Mouse (Mus musculus) spleen, postnatal 14 days (tissue): ENCODE data around the gene Prkcq.

Experiments
- DNase-seq, 2 experiments: peaks; one replicate each; pipeline ENCODE4 v3.0.0; 2021 to 2022; ENCODE audit warnings: low spot score in 2 of 2

Prkcq gene

DNA sequence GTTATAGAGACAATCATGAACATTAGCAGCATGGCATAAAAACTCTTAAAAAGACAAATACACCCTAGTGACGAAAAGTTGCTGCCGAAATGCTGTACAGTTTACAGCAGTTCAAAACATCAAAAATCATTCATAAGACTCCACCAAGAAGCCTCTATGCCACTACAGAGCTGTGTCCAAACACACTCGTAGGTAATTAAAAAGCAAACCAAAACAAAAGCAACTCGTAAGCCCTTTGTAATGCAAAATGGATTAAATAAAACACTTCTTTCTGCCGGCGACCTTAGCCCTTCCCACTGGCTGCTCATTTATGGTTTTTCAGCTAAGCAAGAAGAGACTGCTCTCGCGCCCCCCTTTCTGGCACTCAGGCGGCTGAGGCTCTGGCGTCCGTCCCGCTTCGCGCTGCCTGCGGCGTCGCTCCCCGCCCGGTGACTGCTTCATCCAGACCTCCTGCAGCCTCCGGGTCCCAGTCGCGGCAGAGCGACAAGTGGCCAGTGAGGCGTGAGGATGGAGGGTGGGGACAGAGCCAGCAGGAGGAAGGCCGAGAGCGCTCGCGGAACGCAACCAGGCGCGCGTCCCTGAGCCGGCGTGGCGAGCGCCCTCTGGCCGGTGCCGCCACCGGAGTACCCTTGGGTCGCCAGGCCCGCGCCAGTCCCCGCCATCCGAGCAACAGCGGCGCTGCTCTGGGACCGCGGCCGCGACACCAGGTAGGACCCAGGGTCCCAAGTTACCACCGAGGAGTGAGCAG, at the start of gene Prkcq:
Gene Prkcq (plus strand): TSS at position 355 of the 748 bp plus-strand sequence.
- DNase-seq: peak; percentile 14 to 33

DNA sequence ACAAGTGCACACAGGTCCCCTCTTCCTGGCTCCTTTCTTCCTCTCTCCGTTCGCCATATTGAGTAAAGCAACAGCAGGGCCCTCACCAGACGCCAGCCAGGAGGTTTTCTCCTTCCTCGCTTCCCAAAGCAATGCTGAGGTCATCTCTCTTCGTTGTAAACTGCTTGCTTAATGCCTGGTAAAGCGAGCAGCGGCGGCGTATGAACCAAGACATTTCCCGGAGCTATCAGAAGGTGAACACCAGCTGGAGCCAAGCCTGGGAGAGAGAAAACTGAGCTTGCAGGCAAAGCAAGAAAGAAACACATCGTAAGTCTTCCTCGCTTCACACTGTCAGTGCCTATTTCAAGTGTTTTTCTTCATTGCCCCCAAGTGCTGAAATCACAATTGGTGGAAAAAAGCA, 41.0 kb upstream of the Prkcq start:
- DNase-seq: no peak

DNA sequence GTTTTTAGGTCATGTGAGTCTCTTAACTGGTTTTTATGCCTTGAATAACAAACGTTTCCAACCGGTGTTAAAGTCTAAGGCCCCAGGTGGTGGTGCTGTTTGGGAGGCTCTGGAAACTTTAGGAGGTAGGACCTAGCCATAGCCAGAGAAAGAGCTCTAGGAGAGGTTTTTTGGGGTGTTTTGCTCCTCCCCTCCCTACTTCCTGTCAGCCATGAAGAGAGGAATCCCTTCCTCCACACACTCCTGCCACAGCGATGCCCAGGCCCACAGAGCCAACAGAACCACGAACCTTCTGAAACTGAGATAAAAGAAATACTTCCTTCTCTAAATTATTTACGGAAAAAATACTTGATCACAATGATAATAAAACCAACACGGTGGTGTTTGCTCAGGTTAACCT, 36.2 kb upstream of the Prkcq start:
- DNase-seq: no peak

DNA sequence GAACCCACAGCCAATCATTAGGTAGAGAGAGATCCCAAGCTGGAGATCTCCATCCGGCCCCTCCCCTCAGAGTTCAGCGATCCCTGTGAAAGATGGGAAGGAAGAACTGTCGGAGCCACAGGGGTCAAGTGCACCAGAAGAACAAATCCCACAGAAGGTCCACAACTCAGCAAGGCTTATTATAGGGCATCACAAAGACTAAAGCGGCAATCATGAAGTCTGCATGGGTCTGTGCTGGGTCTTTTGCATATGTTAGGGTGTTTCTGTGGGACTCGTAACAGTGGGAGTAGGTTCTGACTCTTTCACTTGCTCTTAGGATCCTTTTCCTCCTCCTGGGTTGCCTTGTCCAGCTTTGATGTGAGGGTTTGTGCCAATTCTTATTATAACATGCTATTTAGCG, 33.8 kb upstream of the Prkcq start:
- DNase-seq: no peak

DNA sequence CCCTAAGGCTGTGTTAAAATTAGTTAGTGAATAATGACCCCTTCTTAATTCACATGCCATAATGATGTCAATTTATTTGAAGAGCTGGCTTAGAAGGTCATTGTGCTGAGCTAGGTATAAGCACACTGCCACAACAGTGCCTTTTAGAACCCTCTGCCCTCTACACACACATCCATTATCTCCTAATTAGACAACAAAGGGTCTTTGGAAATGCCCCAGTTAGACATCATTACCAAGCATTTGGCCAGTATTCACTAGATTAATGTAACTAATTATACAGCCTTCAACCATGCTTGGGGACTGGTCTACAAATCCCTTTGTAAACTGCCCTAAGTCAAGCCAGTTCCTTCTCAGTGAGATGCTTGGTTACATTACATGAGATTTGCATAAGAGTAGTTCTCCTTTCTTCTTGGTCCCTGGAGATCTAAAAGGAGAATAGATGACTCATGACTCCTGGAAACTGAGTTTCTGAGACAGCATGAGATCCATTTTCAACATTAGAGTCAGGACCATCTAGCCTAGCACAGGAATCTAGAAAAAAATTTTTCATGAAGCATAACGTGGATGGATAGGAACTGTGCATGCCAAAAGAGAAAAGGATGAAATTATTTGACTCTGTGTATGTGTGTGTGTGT, 32.3 kb upstream of the Prkcq start:
- no peak for DNase-seq

DNA sequence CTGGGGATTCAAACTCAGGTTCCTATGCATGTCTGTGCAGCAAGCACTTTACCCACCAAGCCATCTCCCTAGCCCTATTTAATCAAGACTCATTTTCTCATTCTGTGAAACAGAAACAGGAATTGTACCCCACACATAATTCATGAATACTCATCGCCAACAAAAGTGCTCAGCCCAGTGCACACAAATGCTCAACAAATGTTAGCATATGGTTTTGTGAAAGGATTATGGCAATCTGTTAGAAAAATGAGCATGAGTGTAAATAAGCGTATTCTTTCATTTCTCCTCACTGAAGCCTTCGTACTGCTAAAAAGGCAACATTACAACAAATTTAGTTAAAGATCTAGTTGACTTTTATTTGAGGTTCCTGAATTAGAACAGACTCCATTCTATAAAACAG, 31.5 kb upstream of the Prkcq start:
- no peak for DNase-seq

DNA sequence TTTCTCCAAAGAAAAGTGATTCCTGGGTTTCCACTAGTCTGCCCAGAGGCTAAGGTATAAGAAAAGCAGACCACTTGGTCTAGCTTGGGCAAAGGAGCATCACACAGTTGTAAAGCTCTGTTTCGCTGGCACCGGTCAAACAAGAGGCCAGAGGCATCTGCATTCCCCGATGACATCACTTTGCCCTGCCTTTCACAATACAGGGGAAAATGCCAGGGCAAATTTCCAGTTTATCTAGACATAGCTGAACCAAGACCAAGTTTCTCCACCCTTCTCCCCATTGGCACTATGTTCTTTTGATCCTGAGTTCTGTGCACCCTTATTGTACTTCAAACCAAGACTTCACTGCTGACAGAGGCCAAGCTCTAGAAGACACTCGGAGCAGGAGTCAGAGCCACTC, 22.8 kb upstream of the Prkcq start:
- no peak for DNase-seq

DNA sequence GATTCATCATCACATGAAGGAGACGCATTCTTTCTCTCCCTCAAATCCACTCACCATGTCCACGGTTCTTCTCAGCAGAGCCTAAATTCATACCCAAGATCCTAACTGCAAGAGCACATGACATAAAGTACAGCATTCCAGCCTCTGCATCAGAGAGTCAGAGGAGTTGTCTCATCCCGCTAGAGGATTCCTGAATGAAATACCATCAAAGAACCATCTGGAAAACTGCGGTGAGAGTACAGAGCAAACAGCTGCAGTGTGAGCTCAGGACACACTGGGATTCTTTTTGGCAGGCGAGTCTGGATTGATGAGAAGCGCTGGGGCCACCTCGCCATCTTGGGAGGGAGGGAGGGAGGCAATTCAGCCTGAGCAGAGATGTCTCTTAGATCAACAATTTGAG, 20.9 kb upstream of the Prkcq start:
- DNase-seq: no peak

DNA sequence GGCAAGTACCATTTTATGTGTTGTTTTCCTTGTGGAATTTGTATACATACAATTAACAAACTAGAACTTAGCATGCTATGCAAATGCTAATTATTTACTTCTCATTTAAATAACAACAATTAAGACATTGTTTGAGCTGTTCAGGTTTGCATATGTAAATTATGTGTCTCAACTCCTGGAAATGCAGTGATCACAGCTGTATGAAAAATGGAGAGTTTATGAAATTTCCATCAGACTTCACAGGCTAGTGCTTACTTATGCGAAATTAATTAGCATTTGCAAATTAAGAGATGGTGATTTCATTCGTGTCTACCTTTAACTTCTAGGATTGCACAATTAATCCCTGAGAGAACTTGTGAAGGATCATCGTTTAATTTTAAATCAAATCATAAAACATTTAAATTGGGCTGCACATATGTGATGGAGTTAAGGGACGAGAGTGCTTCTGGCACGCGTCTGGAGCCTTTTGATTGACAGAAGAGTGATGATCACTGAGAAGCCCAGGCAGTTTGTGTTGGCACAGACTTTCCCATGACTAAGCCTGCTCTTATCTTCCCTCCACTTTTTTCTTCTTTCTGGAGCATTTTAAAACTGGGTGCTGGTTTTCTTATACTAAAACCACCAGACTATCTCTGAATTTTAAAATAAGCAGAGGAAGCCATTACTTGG, 20.1 kb upstream of the Prkcq start:
- no peak for DNase-seq

DNA sequence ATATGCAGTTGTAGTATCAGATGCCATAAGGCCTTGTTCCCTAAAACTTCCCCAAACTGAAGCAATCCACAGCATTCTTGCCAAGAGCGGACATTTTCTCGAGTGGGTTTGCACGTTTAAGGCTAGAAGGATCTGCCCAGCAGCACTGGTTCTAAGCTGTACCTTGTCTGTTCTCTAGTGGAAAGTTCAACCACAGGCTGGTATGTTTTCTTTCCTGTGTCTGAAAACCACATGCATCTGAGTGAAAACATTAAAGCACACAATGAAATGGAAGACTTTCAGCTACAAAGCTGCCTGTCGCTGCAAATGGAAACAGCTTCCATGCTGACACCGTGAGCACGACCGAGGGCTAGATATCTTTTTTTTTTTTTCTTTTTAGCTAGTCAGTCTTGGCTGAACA, 12.3 kb upstream of the Prkcq start:
- DNase-seq: no peak

DNA sequence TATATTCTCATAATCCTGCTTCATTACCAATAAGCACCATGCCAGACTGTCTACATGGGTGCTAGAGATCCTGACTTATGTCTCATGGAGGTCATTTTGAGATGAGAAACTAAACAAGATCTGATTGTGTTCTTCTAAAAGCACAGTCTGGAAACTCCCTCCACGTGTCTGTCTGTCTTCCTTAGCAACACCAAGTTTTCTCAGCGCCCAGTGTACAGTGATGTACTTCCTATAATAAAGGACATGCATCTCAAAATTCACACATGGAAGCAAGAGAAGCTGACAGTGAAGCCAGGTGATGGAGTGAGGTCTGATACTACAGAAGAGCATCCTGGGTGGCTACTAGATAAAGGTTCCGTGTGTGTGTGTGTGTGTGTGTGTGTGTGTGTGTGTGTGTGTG, 11.2 kb upstream of the Prkcq start:
- no peak for DNase-seq

DNA sequence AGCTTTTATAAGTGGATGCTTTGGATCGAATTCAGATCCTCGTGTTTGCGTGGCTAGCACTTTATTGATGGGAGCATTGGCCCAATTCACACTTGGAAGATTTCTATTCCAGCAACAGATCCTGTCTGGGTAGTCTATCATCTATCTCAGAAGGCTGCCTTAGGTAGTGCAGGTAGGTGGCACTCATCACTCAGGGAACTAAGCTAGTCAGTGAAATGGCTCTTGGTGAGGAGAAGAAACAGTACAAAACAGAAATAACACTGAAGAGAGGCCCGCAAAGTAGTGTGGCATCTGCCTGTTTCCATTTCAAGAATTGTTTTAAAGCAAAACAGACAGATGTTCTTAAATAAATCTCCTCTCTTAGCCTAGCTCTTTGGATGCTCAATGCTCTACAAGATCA, 10.6 kb upstream of the Prkcq start:
- no peak for DNase-seq

DNA sequence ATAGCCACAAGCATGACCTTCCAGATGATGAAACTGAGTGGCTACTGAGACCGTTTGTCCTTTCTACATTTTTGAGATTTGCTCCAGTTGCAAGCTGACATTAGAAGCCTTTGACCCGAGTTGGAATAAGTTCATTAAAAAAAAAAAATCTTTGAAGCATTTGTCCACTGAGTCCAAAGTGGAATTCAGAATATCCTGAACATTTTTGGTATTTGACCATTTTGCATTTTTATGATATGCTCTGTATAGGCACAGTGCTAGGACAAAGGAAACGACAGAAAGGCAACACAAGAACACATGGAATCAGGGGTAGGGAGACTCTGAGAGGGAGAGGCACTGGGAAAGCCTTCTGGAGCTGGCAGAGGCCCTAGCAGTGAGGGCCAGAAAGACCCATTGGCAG, 9.2 kb upstream of the Prkcq start:
- no peak for DNase-seq

DNA sequence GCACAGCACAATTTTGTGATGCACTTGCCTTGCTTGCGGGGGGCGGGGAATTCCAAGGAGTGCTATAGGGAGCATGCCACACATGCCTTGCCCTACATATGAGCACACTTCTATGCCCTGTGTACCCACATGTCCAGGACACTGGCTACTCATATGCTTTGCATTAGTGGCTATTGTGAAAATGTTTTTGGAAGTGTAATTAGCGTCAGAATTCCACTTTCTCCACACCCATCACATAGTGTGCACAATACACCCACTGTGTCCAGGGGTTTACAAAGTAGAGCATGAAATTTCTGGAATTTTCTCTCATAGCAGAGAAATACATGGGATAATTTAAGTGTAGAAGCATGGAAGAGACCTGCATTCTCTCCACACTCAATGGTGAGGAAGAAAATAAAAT, 7.7 kb upstream of the Prkcq start:
- no peak for DNase-seq

DNA sequence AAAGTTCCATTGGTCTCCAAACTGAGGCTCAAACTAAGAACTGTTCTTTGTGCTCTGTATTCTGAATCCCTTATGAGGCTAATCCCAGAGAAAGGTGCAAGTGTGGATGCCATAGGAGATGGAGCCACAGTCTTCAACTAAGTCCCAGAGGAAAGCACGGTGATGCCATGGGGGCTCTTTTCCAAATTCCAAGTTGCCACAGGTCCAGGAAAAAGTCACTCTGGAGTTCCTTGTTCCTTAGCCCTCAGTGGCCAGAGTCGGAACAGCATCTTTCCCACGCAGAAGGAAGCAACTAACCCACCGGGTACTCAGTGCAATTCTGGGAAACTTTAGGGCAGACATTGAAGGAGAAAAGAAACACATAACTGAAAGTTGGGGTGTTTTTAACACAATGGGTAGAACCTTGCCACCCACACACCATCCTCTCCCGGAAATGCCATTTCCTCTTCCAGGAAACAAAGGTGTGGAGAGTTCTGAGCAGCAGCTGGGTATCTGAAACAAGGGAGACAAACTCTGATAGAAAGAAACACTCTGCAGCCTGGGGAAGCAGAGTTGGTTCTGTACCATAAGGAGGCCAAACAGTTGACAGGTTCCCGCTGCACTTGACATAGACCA, 2.1 kb upstream of the Prkcq start:
- no peak for DNase-seq

DNA sequence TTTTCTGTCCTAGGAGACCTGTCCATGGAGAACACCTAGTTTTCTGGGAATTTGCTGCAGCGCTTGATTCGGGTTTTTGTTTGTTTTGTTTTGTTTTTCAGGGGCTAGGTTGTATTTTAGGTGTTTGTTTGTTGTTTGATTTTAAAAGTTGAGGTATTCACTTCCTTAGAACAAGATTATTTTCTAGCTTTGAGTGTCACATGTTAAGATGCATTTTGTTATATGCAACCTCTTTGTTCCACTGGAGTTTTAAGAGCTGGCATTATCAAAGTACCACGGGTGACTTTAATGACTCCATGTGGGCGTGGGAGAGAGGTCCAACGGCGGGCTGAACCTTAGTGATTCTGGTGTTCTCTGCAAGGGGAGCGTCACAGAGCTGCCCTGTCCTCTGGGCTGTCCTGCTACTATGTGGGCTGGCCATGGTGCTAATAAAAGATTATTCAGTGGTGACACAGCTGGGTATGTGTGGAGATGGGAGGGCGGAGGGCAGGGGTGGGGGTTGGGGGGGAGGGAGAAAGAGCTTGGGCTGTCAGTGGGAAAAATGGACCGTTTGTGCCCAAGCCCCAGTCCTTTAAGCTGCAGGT, 1.0 kb downstream of the Prkcq start:
- no peak for DNase-seq

DNA sequence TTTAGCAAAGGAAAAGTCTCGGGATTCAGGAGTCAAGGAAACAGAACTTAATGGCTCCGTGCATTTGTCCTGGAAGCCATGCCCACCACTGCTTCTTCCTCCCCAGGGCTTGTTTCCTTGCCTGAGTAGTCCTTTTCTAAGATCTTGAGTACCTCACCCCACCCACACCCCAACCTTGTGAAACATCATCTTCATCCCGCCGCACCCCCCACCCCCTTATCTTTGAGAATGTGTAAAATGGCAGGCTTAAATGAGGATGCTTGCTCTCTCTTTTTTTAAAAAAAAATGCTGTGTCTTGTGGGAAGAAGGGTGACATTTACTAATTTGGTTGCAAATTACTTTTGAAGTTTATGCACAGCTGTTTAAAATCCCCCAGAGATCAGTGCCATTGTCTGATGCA, 1.6 kb downstream of the Prkcq start:
- no peak for DNase-seq

DNA sequence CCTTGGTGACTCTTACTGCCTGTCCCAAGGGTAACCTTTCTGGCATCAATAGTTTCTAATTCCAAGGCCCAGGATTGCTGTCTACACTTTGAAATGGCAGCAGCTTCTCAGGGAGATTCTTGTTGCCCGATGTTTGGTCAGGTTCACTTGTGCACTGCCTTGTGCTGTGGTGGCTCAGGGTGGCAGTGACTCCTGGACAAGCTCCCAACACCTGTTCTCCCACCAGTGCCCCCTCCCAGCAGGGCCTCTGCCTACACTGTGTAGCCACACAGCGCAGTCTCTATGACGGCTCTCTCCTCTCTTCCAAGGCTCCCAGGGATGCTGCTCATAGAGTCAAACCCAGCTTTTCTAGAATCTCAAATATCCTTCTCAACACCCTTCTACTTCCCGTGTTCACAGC, 2.2 kb downstream of the Prkcq start:
- DNase-seq: no peak

DNA sequence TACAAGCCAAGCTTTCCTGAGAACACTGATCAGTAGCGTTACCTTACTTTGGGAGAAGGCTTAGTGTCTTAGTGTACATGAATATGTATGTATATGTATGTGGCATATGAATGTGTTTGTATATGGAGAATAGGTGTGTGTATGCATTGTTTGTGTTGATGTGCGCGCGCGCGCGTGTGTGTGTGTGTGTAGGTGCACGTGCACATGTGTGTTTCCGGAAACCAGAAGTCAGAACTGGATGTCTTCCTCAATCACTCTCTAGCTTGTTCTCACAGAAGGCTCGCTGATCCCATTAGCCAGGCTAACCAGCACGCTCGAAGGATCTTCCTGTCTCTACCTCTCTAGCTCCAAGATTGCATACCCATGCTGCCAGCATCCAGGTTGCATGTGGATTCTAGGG, 6.0 kb downstream of the Prkcq start:
- no peak for DNase-seq

DNA sequence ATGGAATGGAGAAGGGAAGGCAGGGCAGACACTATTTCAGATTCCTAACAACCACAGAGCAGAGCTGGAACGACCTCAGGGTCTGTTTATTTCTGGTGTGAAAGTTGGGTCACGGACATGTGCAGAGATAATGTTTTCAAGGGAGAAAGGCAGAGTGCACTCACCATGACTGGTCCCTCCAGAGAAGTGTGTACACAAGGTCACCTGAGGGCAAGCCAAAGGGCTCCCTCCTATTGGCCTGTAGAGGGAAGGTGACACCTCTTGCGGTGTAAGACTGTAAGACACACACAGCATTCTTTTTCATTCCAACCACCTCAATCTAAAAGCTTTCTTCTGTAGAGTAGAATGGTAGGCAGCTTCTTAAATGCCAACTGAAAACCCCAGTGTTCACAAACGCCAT, 9.6 kb downstream of the Prkcq start:
- DNase-seq: no peak

DNA sequence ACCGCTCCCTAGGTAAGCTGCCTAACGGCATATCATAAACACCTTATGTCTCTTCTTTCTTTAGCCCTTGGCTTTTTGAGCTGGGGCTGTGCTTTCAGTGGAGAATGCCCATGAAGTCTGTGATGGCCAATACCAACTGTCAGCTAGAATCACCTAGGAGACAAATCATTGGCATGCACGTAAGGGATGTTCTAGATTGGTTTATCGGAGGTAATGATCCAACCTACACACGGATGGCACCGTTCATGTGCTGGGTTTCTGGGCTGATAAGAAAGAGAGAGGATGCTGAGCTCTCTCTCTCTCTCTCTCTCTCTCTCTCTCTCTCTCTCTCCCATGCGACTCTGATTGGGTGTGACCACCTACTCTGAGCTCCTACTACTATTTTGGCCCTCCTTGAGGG, 10.2 kb downstream of the Prkcq start:
- DNase-seq: no peak

DNA sequence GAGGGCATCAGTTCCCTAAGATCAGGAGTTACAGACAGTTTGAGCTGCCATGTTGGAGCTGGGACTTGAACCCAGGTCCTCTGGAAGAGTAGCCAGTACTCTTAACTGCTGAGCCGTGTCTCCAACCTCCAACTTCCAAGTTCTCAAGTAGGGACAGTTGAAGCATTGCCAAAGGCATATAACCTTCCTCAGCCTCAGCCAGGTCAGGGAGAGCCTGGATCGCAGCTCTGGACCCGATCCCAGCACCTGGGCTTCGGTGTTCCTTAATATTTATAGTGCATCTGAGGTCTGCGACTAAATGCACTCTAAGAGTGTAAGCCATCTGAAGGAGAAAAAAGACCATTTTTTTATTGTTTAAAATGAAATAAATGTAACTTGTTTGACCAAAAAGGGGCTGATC, 12.1 kb downstream of the Prkcq start:
- no peak for DNase-seq

DNA sequence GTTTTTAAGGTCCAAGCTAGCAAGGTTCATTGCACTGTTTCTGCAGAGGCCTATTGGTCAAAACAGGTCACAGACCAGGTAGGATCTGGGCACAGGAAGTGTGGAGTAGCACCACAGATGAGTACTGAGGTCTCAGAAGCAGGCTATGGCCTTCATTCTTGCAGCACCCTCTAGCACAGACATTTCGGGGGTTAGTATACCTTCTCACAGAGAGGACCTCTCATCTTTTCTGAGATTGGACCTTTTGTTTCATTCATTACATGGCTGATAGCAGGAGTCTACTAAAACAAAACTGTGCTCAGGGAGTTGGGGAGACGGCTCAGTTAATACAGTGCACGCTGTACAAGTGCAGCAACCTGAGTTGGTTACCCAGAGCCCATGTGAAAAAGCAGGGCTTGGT, 14.7 kb downstream of the Prkcq start:
- no peak for DNase-seq
